Mouse (Mus musculus) kidney, adult 9 months (tissue): ENCODE measurements around the gene Foxa1.

Experiments used
- DNase-seq: peaks from one replicate; pipeline ENCODE4 v3.0.0; 2022

The Foxa1 gene

DNA sequence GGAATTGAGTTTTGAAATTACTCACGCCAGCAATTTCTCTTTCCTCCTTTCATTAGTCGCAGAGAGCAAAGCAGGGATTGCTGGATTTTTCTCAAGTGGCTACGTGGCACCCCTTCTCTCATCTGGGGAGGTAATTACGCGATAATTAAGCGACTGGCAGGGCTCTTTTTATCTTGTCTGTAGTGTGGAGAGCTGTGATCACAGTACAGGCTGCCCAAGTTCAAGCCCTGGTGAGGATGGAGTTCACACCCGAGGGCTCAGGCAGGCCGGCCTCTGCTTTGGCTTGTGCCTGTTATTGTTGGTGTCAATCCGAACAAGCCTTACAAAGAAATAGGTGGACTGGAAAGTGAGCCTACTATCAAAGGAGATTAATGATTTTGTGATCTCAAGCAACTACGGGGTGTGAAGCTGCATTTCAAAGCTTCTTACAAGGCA, 7.1 kb downstream of the Foxa1 start:
- DNase-seq: peak; percentile 28

- DNase-seq: peak; percentile 77
Observed at GRCm38 (mm10) chr12:57538588-57539550, 7.8 kb downstream of the Foxa1 start.

GRCm38 (mm10) chr12:57537791-57538587, 8.7 kb downstream of the Foxa1 start:
- peak; percentile 17 for DNase-seq

DNA sequence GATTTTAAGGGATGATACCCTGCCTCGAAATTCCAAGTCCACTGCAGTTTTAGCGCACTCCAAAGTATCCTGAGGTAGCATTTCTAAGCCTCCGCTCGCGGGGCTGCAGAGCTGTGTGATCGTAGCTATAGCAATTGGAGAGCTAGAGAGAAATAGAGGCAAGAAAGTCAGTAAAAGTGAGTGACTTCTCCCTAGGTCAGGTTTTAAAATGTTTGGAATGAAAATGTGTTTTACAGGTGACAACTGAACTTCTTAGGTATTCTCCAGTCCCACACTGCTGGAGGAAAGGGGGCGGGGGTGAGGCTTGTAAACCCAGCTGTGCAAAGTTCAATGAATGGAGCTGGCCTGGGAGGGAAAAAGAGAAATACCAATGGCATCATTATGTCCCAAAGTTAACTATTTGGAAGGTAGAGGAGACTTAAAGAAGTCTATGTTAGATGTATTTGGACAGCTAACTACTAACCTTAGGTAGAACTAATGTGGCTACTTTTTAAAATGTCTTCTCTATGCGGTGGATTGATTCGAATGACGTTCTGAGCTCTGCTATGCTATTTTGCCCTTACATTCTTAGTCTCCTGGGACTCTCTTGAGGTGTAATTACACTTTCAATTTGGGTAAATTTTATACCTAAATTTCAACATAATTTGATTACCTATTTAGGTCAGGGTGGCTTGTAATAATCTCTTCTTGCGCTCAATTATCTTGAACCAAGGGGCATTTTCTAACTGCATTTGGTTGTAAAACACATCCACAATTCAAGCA, 9.6 kb downstream of the Foxa1 start:
- no peak for DNase-seq

- no peak for DNase-seq
Observed at GRCm38 (mm10) chr12:57536056-57536908, 10.4 kb downstream of the Foxa1 start.

GRCm38 (mm10) chr12:57534879-57535611, 11.7 kb downstream of the Foxa1 start:
- no peak for DNase-seq

DNA sequence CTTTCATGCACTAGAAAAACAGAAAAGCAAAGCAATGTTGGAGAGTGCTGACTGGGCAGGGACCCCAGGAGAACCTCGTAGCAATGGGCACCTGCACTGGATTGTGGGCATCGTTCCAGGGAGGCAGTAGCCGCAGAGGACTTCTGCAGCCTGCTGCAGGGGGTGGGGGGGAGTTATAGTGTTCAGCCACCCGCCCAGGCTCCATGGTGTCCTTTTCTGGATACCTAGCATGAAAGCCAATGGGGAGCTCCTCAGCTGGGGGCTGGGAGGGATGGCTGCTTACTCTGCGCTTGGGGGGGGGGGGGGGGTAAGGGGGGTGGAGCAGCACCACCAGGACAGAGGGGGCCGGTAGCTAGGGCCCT, 12.2 kb downstream of the Foxa1 start:
- DNase-seq: no peak

DNA sequence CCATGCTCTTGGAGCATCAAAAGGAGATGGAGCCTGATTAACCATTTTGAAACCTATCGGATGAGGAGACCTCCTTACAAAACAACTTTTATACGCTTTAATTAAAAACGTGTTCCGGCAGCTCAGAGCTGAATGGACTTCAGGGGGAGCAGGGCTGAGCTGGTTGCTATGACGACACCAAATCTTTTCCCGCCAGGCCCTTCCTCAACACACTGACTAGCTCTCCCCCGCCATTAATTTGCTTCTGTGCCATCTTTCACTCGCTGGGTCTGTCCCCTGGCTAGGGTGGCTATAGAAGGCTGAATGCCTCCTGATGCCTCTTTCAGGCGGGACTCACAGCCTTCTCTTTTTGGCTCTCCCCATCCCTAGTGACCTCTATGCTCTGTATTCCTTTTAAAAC, 16.2 kb downstream of the Foxa1 start:
- no peak for DNase-seq

DNA sequence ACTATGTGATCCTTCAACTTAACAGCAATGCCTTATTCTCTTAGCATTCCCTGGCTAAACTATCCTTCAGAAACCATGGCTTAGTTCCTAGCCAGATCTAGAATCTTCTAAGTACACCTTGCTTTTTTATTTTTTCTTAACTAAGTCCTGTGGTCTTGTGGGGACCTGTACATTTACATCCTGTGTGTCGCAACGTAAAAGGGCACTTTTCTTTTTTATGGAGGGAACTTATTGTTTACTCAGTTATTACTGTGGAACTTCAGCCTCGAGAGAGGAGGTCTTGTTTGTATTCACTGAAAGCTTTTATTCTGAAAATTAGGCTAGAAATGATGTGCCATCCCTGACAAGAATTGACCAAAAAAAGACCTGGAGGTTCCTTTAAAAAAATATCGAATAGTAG, 18.4 kb downstream of the Foxa1 start:
- DNase-seq: no peak

DNA sequence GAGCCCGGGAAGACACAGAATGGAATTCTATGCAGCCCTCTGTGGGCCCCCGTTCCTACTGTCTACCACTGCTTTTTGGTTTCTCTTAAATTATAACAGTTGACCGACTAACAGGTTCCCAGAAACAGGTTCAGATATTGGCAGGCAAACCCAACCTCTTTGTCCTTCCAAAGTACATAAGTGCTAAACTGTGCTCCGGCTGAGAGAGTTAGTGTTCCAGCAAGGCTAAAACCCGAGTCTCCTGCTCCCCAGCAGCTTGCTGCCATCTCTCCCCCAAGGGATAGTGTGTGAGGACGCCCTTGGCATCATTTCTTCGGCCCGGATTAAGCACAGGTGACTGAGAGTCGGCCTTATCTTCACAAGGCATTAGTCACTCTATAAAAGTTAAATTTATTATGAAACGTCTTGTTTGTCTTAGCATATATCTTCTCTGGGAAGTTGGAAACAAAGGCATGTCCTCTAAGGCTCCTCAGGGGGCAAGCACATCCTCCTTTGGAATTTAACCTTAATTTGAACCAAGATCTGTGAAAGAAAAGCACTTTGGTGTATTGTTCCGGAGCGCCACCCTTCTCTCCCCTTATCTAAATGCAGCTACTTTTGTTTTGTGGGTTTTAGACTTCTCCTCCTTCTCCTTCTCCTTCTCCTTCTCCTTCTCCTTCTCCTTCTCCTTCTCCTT, 30.9 kb downstream of the Foxa1 start:
- no peak for DNase-seq

GRCm38 (mm10) chr12:57514552-57514951, 32.2 kb downstream of the Foxa1 start:
- DNase-seq: no peak

DNA sequence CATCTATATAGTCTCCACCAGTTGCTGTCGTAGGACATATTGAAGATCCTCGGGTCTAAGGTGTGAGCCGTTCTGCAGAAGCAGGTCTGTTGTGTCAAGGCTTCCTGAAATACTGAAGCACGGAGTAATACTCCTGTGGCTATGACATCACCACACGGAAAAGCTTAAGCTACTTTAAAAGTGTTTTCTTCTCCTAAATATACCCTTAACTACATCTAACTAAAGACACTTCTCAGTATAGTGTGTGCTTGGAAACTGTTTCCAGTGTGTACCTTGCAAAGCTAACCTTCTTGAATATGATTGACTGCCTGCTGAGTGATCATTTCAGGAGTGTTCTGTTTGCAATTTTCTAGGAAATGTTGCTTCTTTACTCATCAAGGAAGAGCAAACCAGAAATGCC, 35.2 kb downstream of the Foxa1 start:
- DNase-seq: no peak

- no peak for DNase-seq
Observed at GRCm38 (mm10) chr12:57511127-57511526, 35.6 kb downstream of the Foxa1 start.

DNA sequence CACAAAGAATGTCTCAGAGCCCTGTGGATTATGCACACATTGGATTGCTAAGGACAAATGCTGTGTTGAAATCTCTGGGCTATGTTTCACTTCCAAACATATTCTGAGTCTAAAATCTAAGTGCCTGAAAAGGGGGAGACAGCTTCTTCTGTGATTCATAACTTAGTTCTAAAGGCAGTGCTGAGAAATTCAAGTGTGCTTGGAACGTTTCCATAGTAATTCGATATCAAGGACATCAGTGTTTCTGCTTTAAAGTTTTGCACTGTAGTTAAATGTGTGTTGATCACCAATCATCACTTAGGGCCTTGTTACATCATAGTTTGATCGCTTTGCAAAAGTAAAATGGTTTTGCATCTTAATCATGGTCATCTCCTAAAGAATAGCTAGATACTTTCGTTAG, 37.0 kb downstream of the Foxa1 start:
- DNase-seq: no peak

DNA sequence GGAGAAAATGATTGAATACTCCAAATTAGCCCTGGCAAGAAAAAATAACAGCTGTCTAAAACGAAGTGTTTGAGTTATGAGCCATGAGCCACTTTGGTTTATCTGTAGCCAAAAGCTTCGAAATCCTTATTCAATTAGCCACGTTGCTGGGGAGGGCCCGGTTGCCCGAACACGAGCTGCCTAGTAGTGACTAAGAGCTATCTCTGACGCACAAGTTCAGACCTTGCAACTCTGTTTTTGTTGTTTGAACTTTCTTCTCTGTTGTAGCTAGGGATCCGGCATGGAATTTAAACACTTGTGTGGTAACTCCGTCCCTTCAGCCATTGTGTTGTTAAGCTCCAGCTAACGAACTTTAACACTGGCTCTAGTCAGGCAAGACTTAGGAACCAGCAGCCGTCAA, 37.8 kb downstream of the Foxa1 start:
- no peak for DNase-seq

- no peak for DNase-seq
Observed at GRCm38 (mm10) chr12:57505329-57505728, 41.4 kb downstream of the Foxa1 start.

DNA sequence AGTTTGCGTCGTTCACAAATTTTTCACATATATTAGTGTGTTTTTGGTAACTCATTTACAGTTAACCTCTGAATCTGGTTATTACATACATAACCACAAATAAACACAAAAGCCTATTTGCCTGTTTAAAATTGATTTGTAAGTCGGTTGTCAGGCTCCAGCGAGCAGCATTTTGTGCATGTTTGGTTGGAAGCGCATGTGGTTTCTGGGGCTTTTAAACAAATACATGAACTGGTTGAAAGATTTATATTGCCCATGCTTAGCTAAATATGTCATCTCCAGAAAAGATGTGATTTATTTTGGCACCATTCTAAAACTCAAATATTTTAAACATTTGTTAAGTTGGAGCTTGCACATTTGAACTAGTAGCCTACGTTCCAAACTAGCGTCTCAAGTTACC, 46.5 kb downstream of the Foxa1 start:
- no peak for DNase-seq

- DNase-seq: peak; percentile 2
Observed at GRCm38 (mm10) chr12:57496347-57497119, 50.2 kb downstream of the Foxa1 start.
